Mouse (Mus musculus) myocyte (in vitro differentiated cells): ENCODE data around the gene Tmem254b.
"Not testable (repeated sequence)": the region's sequence is repeated elsewhere in the genome, so short reads cannot be mapped to it uniquely, and the experiment has no call there.

Source experiments
- E2F4 ChIP-seq: IDR thresholded peaks from one replicate; pipeline ENCODE4 v1.6.1; 2011; ENCODE audit warnings: mild to moderate bottlenecking, control low read depth, moderate library complexity; ENCODE audit not compliant: insufficient read depth
- MAX ChIP-seq: IDR thresholded peaks from one replicate; pipeline ENCODE4 v1.6.1; 2011; ENCODE audit warnings: low read depth, mild to moderate bottlenecking, control low read depth
- POLR2A ChIP-seq: IDR thresholded peaks from one replicate; pipeline ENCODE4 v1.6.1; 2011; ENCODE audit warnings: low read depth, mild to moderate bottlenecking, control low read depth, moderate library complexity; ENCODE audit not compliant: insufficient read length
- POLR2AphosphoS2 ChIP-seq: IDR thresholded peaks from one replicate; pipeline ENCODE4 v1.6.1; 2011; ENCODE audit warnings: low read depth, control low read depth; ENCODE audit not compliant: insufficient read length
- REST ChIP-seq: IDR thresholded peaks from one replicate; pipeline ENCODE4 v1.6.1; 2011; ENCODE audit warnings: mild to moderate bottlenecking, control low read depth, moderate library complexity; ENCODE audit not compliant: insufficient read depth, insufficient read length
- SRF ChIP-seq: IDR thresholded peaks from one replicate; pipeline ENCODE4 v1.6.1; 2011; ENCODE audit warnings: low read depth; ENCODE audit not compliant: control insufficient read depth, insufficient read length
- TCF12 ChIP-seq: IDR thresholded peaks from one replicate; pipeline ENCODE4 v1.6.1; 2011; ENCODE audit warnings: mild to moderate bottlenecking, control low read depth; ENCODE audit not compliant: poor library complexity, insufficient read depth, severe bottlenecking
- TCF3 ChIP-seq: IDR thresholded peaks from one replicate; pipeline ENCODE4 v1.6.1; 2011; ENCODE audit warnings: low read depth, control low read depth; ENCODE audit not compliant: insufficient read length
- USF1 ChIP-seq: IDR thresholded peaks from one replicate; pipeline ENCODE4 v1.6.1; 2011; ENCODE audit warnings: low read depth, mild to moderate bottlenecking, control low read depth, moderate library complexity

- not testable (repeated sequence) for TF ChIP-seq SRF, POLR2A, TCF12, POLR2AphosphoS2, TCF3, E2F4, MAX, USF1, REST
Measured at GRCm38 (mm10) chr14:26175028-26175427, 31.8 kb downstream of the Tmem254b start.
